Mouse (Mus musculus): ENCODE data around the gene Trip4.

Gene Trip4

DNA sequence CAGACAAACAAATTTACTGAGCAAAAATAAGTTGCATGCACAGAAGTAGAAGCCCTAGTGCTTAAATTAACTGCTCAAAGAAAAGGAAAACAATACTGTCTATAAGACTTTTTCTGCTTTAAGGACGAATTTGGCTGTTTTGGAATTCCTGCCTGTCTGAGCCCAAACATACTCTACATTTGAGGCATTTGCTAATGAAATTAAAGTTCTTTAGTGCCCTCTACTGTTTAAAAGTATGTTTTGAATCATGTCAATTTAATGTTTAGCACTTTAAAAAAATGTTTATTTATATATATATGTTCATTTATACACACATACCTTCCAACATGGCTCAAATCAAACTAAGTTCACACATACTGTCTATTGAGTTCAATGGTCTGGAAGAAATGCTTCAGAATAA lies 58.4 kb downstream of the Trip4 start:
- CTCF ChIA-PET = interaction anchor here in 1 of 4 experiments (0.8 to 1.0 kb wide), 2 partner anchors 97 to 186 kb away, joined by 3 read pairs; no protein-coding TSS in a partner anchor
- POLR2A ChIA-PET = interaction anchor here in 1 of 4 experiments (0.7 kb wide), 1 partner anchor 35 kb away, joined by 3 read pairs; no protein-coding TSS in a partner anchor

DNA sequence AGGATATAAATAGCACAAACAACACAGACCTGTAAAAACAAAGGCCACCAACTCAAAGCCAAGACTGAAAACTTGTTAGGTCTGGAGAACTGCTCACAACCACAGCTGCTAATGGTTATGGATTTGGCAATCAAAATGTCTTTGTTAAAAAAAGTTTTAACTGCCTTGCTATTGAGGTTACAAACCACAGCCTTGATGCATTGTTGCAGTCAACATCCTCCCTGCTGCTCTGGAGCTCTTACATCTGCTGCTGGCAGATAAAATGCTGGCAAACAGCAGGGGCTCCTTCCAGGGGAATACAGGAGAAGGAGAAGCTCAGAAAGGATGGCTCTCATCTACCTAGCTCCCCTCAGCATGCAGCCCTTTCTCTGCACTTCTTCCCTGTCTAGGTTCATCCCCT lies 60.4 kb downstream of the Trip4 start:
- ChIA-PET POLR2A (interaction anchor here in 2 of 4 experiments (0.5 to 0.7 kb wide), 3 partner anchors 72 to 204 kb away, joined by 3 read pairs; no protein-coding TSS in a partner anchor), CTCF (interaction anchor here in 2 of 4 experiments (0.7 kb wide), 2 partner anchors 268 to 724 kb away, joined by 3 to 4 read pairs; partner anchors contain the start of gene Plekho2 (in 1 of the 2))

DNA sequence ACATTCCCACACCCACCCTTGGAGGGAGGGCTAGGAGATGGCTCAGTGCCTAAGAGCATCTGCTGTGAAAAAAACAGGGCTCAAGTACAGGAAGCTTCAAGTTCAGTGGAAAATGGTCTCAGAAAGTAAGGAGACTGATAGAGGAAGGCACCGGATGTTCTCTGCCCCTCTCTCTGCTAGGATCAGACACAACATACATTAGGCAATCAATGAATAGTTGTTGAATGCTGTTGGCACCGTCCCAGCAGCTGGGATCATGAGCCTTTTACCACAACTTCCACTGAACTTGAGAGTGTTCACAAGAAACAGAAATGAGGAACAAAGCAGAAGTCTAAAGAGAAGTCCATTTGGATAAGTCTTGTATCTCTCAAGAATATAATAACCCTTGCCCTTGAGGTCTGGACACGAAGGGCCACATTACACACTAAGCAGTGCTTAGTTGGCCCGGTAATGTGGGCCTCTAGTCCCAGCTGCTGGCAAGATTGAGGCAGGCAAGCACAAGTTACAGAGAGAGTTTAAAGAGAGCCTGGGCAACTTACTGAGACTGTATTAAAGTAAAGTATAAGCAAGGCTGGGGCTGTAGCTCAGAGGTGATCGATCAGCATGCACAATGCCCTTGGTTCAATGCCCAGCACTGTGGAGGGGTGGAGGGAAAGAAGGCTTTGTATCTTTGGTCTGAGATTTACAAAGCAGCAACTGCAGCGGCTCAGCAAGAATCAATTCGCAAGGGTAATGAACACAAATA lies 64.0 kb downstream of the Trip4 start:
- ChIA-PET POLR2A (interaction anchor here in 1 of 4 experiments (0.8 to 1.5 kb wide), 3 partner anchors 11 to 33 kb away, joined by 3 to 6 read pairs (median 3); no protein-coding TSS in a partner anchor), CTCF (interaction anchor here in 3 of 4 experiments (0.5 to 1.1 kb wide), 4 partner anchors 16 to 239 kb away, joined by 3 read pairs; no protein-coding TSS in a partner anchor)

DNA sequence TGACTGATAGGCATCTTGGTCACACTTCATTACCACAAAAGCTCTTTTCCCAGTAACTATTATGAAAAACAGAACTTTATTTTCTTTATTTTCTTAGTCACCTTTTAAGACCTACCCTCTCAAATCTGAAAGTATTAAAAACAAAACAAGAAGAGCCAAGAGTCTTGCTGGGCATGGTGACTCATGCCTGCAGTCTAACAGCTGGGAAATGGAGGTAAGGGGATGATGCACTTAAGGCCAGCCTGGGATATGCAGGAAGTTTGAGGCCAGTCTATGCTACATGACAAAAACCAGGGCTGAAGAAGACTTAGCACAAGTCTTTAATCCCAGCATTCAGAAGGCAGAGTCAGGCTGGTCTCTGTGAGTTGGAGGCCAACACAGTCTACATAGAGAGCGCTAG lies 68.8 kb downstream of the Trip4 start:
- ChIA-PET POLR2A (interaction anchor here in 1 of 4 experiments (1.2 to 1.6 kb wide), 2 partner anchors 12 to 14 kb away, joined by 3 to 7 read pairs; no protein-coding TSS in a partner anchor), CTCF (interaction anchor here in 2 of 4 experiments (0.5 to 1.1 kb wide), 3 partner anchors 110 to 270 kb away, joined by 3 to 5 read pairs (median 3); no protein-coding TSS in a partner anchor)

DNA sequence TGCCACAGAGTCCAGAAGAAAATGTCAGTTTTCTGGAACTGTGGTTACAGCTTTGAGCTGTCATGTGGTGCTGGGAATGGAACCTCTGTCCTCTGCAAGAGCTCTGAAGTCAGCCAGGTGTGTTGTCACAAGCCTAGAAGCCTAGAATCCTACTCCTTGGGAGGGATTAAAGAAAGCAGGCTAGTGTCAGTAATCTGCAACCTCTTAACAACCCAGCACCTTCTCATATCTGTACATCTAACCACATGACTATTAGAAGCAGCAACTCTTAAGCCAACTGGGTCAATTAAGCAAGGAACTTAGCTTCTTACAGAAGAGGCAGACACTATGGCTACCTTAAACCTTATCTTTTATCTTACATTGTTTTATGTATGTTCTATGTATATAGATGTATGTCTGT lies 71.7 kb downstream of the Trip4 start:
- CTCF ChIA-PET = interaction anchor here in 1 of 4 experiments (1.5 kb wide), 1 partner anchor 231 kb away, joined by 4 read pairs; no protein-coding TSS in a partner anchor
- POLR2A ChIA-PET = interaction anchor here in 1 of 4 experiments (1.0 to 2.0 kb wide), 2 partner anchors 9 to 48 kb away, joined by 3 to 8 read pairs; partner anchors contain the start of gene Zfp609

DNA sequence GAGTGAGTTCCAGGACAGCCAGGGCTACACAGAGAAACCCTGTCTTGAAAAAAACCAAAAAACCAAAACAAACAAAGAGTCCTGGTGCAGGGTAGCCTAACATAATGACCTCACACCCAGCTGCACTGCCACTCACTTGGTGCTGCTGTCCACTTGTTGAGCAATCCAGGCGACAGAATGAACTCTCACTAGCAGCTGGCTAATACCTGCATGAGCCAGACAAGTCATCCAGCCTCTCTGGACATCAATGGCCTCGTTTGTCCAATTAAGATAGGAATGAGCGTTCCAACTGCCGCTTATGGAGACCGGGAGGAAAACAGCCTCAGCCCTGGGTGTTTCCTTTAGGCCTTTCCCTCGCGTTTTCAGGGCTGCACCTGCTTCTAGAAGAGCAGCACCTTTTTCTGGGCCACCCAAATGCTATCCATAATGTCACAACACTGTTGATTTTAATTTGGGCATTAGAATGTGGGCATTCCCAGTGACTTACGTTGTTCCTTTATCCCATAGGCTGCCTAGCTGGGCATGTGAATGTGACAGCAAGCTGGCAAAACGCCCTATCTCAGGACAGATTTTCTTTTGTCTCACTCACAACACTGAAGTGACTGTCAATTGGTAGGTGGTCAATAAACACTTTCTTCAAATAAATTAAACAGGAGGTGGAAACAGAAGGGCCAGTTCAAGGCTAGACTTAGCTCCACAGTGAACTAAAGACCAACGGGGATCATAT lies 73.8 kb downstream of the Trip4 start:
- ChIA-PET POLR2A (interaction anchor here in 2 of 4 experiments (0.7 to 1.7 kb wide), 4 partner anchors 73 to 236 kb away, joined by 3 to 4 read pairs (median 3); no protein-coding TSS in a partner anchor), CTCF (interaction anchor here in 3 of 4 experiments (0.6 to 0.7 kb wide), 3 partner anchors 62 to 241 kb away, joined by 4 to 7 read pairs (median 4); no protein-coding TSS in a partner anchor)

DNA sequence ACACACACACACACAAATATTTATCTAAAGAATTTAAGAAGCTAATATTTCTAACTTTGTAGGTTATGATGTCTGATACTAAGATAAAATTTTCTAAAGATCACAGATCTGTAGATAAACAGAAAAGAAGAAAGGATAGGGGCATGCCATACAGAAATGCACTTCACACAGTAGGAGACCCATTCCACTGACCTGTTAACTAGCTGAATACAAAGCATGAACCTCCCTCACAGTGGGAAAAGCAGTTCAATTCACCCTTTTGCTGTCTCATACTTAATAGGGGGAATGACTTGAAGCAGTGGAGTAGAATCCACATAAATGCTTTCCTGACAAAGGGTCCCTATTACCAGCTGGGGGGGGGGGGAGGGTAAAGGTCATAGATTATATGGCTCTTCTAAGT lies 75.0 kb downstream of the Trip4 start:
- ChIA-PET POLR2A (interaction anchor here in 2 of 4 experiments (0.5 to 1.7 kb wide), 5 partner anchors 12 to 1910 kb away, joined by 3 to 6 read pairs (median 4); no protein-coding TSS in a partner anchor), CTCF (interaction anchor here in 1 of 4 experiments (0.5 to 0.6 kb wide), 2 partner anchors 45 to 1064 kb away, joined by 3 to 6 read pairs; no protein-coding TSS in a partner anchor)

DNA sequence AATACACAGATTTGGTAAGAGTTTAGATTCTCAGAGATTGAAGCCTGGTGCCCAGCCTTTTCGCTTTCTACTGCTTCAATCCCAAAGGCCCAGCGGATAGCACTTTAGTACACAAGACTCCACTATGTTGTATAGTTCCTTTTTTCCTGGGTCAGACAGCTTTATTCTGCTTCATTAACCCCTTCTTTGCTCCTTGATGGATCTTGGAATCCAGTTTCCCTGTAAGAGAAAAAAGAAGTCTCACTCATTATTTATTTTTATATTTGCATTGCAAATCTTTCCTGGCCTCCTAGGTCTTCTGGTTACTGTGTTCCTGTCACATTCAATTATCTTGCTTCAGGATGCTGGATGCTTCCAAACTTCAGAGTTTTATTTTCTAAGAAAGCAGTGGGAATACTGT lies 75.4 kb downstream of the Trip4 start:
- ChIA-PET POLR2A (interaction anchor here in 1 of 4 experiments (0.5 to 1.1 kb wide), 3 partner anchors 12 to 1910 kb away, joined by 3 to 6 read pairs (median 4); no protein-coding TSS in a partner anchor), CTCF (interaction anchor here in 1 of 4 experiments (0.5 to 0.6 kb wide), 2 partner anchors 45 to 1065 kb away, joined by 3 to 6 read pairs; no protein-coding TSS in a partner anchor)

DNA sequence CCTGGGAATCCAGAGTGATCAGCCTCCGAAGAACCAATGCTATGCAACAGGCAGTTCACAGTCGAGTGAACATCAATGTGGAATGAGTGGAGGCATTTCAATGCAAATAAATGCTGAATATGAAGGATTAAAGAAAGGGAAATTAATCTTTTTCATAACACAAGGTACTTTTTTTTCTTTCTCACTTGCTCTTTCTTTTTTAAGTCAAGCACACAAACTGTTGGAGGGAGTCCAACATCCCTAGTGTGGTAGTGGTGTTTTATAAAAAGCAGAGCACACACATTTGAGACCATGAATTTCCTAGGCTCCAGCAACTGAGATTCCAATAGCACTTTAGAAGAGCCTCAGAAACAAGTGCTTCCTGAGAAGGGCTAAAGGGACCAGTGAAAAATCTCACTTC lies 76.6 kb downstream of the Trip4 start:
- ChIA-PET CTCF (no interaction called here), POLR2A (interaction anchor here in 2 of 4 experiments (0.6 to 0.7 kb wide), 2 partner anchors 12 to 14 kb away, joined by 3 to 4 read pairs; no protein-coding TSS in a partner anchor)

DNA sequence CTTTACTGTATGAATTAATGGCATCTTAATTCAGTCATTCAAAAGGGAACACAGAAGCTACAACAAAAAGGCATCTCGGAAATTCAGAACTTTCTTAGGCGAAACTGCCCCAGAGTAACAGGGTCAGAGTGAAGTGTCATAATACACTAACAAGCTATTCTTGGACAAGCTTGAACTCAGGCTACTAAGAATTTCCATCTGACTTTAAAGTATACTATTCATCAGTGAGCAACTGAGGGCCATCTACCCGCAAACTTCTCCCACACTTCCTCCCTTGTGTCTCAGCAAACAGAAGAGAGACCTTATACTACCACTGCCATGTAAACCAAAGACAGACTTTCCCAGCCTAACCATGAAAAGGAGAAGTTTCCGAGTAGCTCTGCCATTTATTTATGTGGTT lies 77.4 kb downstream of the Trip4 start:
- ChIA-PET CTCF (interaction anchor here in 3 of 4 experiments (0.5 to 1.9 kb wide), 5 partner anchors 45 to 233 kb away, joined by 3 to 6 read pairs (median 4); no protein-coding TSS in a partner anchor), POLR2A (interaction anchor here in 2 of 4 experiments (0.6 to 3.0 kb wide), 3 partner anchors 10 to 227 kb away, joined by 3 to 9 read pairs (median 3); no protein-coding TSS in a partner anchor)

DNA sequence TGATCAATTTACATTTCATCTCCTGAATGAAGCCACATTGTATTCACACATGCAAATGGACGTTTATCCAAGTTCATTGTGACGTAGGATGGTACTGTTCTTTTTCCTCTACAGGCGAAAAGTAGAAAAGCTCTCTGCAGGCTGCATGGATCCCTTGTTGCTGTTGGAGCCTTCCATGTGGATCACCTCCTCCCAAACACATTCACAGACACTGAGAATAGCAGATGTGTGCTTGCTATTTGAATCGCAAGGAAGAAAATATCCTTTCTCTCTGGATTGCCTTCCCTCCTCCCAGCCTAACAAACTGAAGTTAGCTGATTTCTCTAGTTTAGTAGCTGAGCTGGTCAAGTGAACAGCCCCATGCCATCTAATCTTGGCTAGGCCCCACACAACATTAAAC lies 78.3 kb downstream of the Trip4 start:
- ChIA-PET CTCF (interaction anchor here in 2 of 4 experiments (0.6 to 1.9 kb wide), 6 partner anchors 52 to 227 kb away, joined by 3 to 5 read pairs (median 3); no protein-coding TSS in a partner anchor), POLR2A (interaction anchor here in 1 of 4 experiments (2.2 to 3.0 kb wide), 2 partner anchors 11 to 41 kb away, joined by 7 to 9 read pairs; no protein-coding TSS in a partner anchor)

DNA sequence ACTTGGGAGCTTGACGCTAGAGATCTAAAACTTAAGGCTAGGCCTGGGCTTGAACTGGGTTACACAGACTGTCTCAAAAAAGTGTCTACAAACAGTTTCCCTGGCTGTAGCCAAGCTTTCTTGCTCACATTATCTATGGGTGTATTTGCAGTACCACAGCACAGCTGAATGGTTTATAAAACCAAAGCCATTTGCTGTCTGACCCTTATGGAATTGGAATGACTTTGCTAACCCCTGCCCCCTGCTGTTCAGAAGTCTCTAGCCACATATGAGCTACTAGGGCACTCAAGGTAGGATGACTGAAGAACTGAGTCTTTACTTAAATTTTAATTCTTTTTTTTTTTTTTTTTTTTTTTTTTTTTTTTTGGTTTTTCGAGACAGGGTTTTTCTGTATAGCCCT lies 79.2 kb downstream of the Trip4 start:
- POLR2A ChIA-PET = interaction anchor here (0.5 to 3.0 kb wide), 13 partner anchors 12 to 633 kb away, joined by 3 to 9 read pairs (median 3); no protein-coding TSS in a partner anchor
- CTCF ChIA-PET = interaction anchor here (0.5 to 2.9 kb wide), 20 partner anchors 15 to 295 kb away, joined by 3 to 19 read pairs (median 4); no protein-coding TSS in a partner anchor

DNA sequence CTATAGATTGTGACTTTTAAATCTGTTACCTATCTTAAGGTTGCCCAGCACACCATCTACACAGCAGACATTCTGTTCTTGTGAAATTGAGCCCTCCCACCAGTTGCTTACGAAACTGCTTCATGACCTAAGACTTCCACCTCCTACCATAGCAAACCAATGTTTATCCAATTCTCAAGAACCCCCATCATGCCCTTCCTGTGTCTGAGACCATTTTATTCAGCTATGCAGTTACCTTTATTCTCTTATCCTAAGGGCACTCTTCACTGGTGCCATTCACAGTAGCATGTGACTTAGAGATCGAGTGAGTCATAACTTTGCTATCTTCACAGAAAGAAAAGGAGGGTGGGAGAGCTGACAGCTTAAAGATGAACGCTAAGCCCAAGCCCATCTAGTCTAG lies 80.1 kb downstream of the Trip4 start:
- ChIA-PET POLR2A (interaction anchor here in 3 of 4 experiments (0.8 to 2.2 kb wide), 18 partner anchors 11 to 248 kb away, joined by 3 to 13 read pairs (median 4); partner anchors contain the start of gene Plekho2 (in 1 of the 3)), CTCF (interaction anchor here in 1 of 4 experiments (0.8 to 2.9 kb wide), 4 partner anchors 16 to 230 kb away, joined by 3 to 19 read pairs (median 4); no protein-coding TSS in a partner anchor)

DNA sequence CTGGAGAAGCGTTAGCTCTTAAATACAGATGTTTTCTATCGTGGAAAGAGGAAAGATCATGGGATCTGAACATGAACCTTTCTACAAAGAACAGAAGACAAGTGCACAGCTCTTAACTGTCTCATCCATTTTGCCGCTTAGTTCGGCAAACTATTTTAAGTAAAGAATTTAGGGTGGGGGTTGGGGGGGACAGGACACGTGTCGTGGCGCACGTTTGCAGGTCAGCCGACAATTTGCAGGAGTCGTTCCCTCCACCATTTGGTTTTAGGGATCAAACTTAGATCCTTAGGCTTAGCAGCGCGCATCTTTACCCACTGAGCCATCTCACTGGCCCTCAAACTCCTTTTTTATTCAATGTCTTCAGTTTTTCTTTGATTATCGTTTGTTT lies 80.6 kb downstream of the Trip4 start:
- POLR2A ChIA-PET = interaction anchor here (0.5 to 2.0 kb wide), 60 partner anchors 9 to 982 kb away, joined by 3 to 13 read pairs (median 4); partner anchors contain the start of genes Csnk1g1 (in 2 of the 4), Trip4 (in 2 of the 4), Ciao2a (in 1 of the 4) and Plekho2 (in 1 of the 4)
- CTCF ChIA-PET = interaction anchor here (0.6 to 2.9 kb wide), 14 partner anchors 25 to 248 kb away, joined by 3 to 19 read pairs (median 3); no protein-coding TSS in a partner anchor

DNA sequence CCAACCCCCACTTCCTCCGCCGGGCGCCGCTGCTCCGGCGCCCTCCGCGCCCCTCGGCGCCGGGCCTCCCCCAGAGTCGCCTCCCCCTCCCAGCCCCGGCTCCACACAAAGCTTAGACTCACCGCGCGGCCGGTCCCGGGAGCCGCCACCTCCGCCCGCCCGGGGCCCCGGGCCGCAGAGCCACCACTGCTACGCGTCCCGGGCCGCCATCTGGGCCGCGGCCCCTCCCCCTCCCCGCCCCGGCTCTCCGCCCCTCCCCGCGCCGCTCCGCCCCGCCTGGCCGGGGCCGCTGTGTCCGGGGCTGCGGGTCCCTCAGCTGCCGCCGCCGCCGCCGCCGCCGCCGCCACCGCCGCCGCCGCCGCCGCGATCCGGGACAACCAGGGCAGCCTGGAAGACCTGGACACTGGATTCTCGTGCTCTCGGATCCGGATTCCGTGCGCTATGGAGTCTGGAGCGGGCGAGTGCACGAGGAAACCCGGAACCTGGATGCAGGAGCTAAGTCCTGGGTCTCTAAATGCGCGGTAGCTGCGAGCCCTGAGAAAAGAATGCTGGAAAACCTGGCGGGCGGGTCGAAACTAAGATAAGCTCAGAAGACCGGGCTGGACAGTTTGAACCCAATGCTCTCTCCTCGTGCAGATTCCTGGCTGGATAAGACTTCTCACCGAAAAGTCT lies 81.1 kb downstream of the Trip4 start, which contains the start of gene Zfp609:
Zfp609 (minus strand) TSS at position 221 of the 672 bp plus-strand sequence.
- ChIA-PET CTCF (interaction anchor here (0.6 to 2.9 kb wide), 17 partner anchors 24 to 591 kb away, joined by 3 to 19 read pairs (median 3); no protein-coding TSS in a partner anchor), POLR2A (interaction anchor here (0.5 to 2.0 kb wide), 60 partner anchors 9 to 983 kb away, joined by 3 to 13 read pairs (median 4); partner anchors contain the start of genes Csnk1g1 (in 2 of the 4), Trip4 (in 2 of the 4), Ciao2a (in 1 of the 4) and Plekho2 (in 1 of the 4))

DNA sequence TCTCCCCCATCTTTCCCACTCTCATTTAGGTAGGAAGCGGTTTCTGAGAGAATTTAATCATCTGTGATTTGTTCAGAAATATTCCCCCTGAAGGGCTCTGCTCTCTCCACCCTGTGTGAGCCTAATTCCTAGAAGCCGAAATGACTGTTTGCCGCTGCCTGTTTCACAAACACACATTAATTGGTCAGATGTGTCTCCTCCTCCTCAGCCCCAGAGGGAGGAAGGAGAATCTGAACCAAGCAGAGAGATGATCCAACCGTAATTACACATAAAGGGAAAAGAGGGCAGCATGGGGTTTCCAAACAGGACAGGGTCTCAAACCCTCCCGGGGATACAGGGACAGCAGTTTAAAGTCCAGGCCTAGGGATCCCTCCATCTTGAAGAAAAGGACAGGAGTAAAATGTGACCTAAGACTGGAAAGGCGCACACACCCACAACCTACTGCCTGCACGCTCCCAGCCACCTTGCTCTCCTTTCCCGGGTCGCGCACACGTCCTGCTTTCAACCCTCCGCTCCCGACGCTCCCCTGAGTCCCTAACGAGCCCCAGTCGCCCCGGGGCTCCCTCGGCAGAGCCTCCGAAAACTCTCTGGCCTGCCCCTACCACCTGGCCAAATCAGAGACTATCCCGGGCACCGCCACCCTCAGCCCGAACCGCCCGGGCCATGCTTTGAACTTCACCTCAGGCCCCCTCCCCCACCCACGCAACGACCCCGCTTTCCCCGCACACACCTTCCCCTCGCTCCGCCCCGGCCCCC lies 81.8 kb downstream of the Trip4 start:
- CTCF ChIA-PET = interaction anchor here in 3 of 4 experiments (0.6 to 2.9 kb wide), 11 partner anchors 50 to 592 kb away, joined by 3 to 19 read pairs (median 3); no protein-coding TSS in a partner anchor
- POLR2A ChIA-PET = interaction anchor here (0.6 to 2.0 kb wide), 22 partner anchors 9 to 341 kb away, joined by 3 to 13 read pairs (median 4); partner anchors contain the start of genes Csnk1g1 (in 2 of the 4), Trip4 (in 2 of the 4), Plekho2 (in 1 of the 4) and Rbpms2 (in 1 of the 4)

Measured in embryonic stem cell, embryonic (primary cell).